In the genomic region with DNA sequence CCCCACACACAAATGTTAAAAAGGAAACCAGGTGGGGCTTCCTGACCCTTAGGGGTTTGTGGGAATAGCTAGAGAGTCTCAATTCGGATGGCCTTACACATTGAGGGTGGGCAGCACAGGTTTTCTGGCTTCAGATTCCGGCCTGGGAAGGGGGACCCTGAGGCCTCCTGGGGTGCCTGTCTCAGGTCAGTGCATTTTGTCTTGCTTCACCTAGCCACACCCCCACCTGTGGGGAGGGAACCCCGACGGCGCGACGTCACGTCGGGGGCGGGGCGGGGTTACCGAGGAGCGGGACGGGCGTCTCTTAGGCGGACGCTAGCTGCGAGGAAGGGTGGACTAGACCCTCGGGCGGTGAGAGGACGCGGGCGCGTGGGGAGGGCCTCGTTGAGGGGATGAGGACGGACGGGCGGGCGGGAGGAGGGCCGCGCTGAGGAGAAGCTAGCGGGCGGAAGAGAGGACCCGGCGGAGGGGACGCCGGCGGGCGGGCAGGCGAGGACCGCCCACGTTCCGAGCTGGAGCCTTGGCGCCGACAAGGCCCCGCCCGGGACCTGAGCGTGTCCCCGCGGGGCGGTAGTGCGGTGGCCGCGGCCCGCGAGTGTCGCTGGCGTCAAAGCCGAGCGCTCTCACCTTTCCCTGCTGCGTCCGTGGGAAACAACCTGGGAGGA, we compare ENCODE assay signal across 8 mouse cellular contexts. TPM values are rescaled to one million over a fixed set of nuclear protein-coding genes. Genes with fewer than 3 reads are reported as not detected.
DNase-seq lines count a peak whose midpoint lies in the region; ATAC-seq and TF ChIP-seq lines count a peak whose summit lies in the region.

TSS of gene Hmces (plus strand) at position 275 of the 665 bp plus-strand sequence.

- ATAC-seq in heart, embryonic 16.5 days (replicated peaks; ENCODE audit: extremely low read depth, insufficient read depth, low FRiP score), result peak; percentile 89
- peak; percentile 91 for ATAC-seq in liver, postnatal 0 days
- ATAC-seq in neural tube, embryonic 13.5 days (ENCODE audit: low read depth), result peak; percentile 91
- peak; percentile 87 for ATAC-seq in stomach, postnatal 0 days (ENCODE audit: low FRiP score, low TSS enrichment)

- peak within 1 kb of the TSS; percentile 96 for H3K4me3 ChIP-seq in E14TG2a.4 (replicated peaks; ENCODE audit: low read length)
- peak within 1 kb of the TSS; percentile 100 for H3K4me3 ChIP-seq in brown adipose tissue, adult 24 weeks (ENCODE audit: insufficient read depth, low read depth, low read length)
- H3K4me3 ChIP-seq in forebrain, embryonic 10.5 days, result peak within 1 kb of the TSS; percentile 88
- peak within 1 kb of the TSS; percentile 76 for H3K4me3 ChIP-seq in heart, embryonic 16.5 days (ENCODE audit: low read length)
- H3K4me3 ChIP-seq in liver, postnatal 0 days (ENCODE audit: low read depth, low read length), result peak within 1 kb of the TSS; percentile 72
- peak within 1 kb of the TSS; percentile 68 for H3K4me3 ChIP-seq in neural tube, embryonic 13.5 days
- peak within 1 kb of the TSS; percentile 79 for H3K4me3 ChIP-seq in stomach, postnatal 0 days (ENCODE audit: low read depth, low read length)

- H3K9ac ChIP-seq in heart, embryonic 16.5 days (ENCODE audit: low read length), result peak within 1 kb of the TSS; percentile 88
- peak within 1 kb of the TSS; percentile 91 for H3K9ac ChIP-seq in liver, postnatal 0 days (replicated peaks)
- peak within 1 kb of the TSS; percentile 90 for H3K9ac ChIP-seq in neural tube, embryonic 13.5 days
- H3K9ac ChIP-seq in stomach, postnatal 0 days (ENCODE audit: low read length), result peak within 1 kb of the TSS; percentile 84

- WGBS in forebrain, embryonic 10.5 days, result under 1% methylated on average over 50 of the region's 62 CpGs
- under 1% methylated on average over 52 of the region's 62 CpGs for WGBS in heart, embryonic 16.5 days
- 4% methylated on average over 48 of the region's 62 CpGs for WGBS in liver, postnatal 0 days (ENCODE audit: insufficient replicate concordance)
- under 1% methylated on average over 54 of the region's 62 CpGs for WGBS in neural tube, embryonic 13.5 days
- under 1% methylated on average over 49 of the region's 62 CpGs for WGBS in stomach, postnatal 0 days

- peaks cover 88% of the 10 kb centered on the region for H3K4me1 ChIP-seq in E14TG2a.4 (replicated peaks; ENCODE audit: low read depth, low read length)
- peaks cover 2% of the 10 kb centered on the region; the same call in 1 of the 2 replicates for H3K4me1 ChIP-seq in brown adipose tissue, adult 24 weeks (ENCODE audit: control insufficient read depth, insufficient read depth, insufficient read length, low read length)
- H3K4me1 ChIP-seq in forebrain, embryonic 10.5 days, result peaks cover 28% of the 10 kb centered on the region
- H3K4me1 ChIP-seq in heart, embryonic 16.5 days (ENCODE audit: control insufficient read depth, insufficient read depth, low read length), result peaks cover 12% of the 10 kb centered on the region
- H3K4me1 ChIP-seq in liver, postnatal 0 days (ENCODE audit: insufficient read depth), result peaks cover 26% of the 10 kb centered on the region
- H3K4me1 ChIP-seq in neural tube, embryonic 13.5 days (replicated peaks), result peaks cover 19% of the 10 kb centered on the region
- H3K4me1 ChIP-seq in stomach, postnatal 0 days (replicated peaks; ENCODE audit: control insufficient read depth, insufficient read depth), result peaks cover 2% of the 10 kb centered on the region; the same call in 1 of the 2 replicates

- no peaks in the 10 kb centered on the region for H3K27me3 ChIP-seq in E14TG2a.4 (ENCODE audit: insufficient read depth, low read length)
- no peaks in the 10 kb centered on the region for H3K27me3 ChIP-seq in forebrain, embryonic 10.5 days (ENCODE audit: poor library complexity, severe bottlenecking)
- H3K27me3 ChIP-seq in heart, embryonic 16.5 days (ENCODE audit: control insufficient read depth, insufficient read depth, low read length), result no peaks in the 10 kb centered on the region
- H3K27me3 ChIP-seq in liver, postnatal 0 days (ENCODE audit: insufficient read depth, low read length), result no peaks in the 10 kb centered on the region
- no peaks in the 10 kb centered on the region for H3K27me3 ChIP-seq in neural tube, embryonic 13.5 days
- H3K27me3 ChIP-seq in stomach, postnatal 0 days (ENCODE audit: control insufficient read depth, insufficient read depth, low read length), result no peaks in the 10 kb centered on the region

- TF ChIP-seq EP300 in liver, postnatal 0 days (IDR thresholded peaks at IDR 0.05; ENCODE audit: low read depth), result no peak
- TF ChIP-seq EP300 in stomach, postnatal 0 days (optimal IDR thresholded peaks at IDR 0.05), result no peak

- TF ChIP-seq CTCF in E14TG2a.4 (conservative IDR thresholded peaks at IDR 0.05; ENCODE audit: low read length), result no peak
- TF ChIP-seq CTCF in liver, postnatal 0 days (IDR thresholded peaks at IDR 0.05; ENCODE audit: low read depth), result no peak
- no peak for TF ChIP-seq CTCF in stomach, postnatal 0 days (IDR thresholded peaks at IDR 0.05; ENCODE audit: low read depth)

- peaks cover 87% of the 10 kb centered on the region for H3K36me3 ChIP-seq in E14TG2a.4 (ENCODE audit: insufficient read depth, low read length)
- peaks cover 76% of the 10 kb centered on the region for H3K36me3 ChIP-seq in forebrain, embryonic 10.5 days (replicated peaks)
- H3K36me3 ChIP-seq in heart, embryonic 16.5 days (ENCODE audit: control insufficient read depth, insufficient read depth), result peaks cover 37% of the 10 kb centered on the region
- peaks cover 51% of the 10 kb centered on the region for H3K36me3 ChIP-seq in liver, postnatal 0 days (replicated peaks; ENCODE audit: insufficient read depth, low read length)
- H3K36me3 ChIP-seq in neural tube, embryonic 13.5 days, result peaks cover 63% of the 10 kb centered on the region
- H3K36me3 ChIP-seq in stomach, postnatal 0 days (ENCODE audit: control insufficient read depth, insufficient read depth, low read length), result peaks cover 17% of the 10 kb centered on the region

- peak within 1 kb of the TSS; percentile 76 for H3K27ac ChIP-seq in brown adipose tissue, adult 24 weeks (replicated peaks; ENCODE audit: low read depth, low read length)
- peak within 1 kb of the TSS; percentile 92 for H3K27ac ChIP-seq in forebrain, embryonic 10.5 days
- H3K27ac ChIP-seq in heart, embryonic 16.5 days (ENCODE audit: low read length), result peak within 1 kb of the TSS; percentile 87
- peak within 1 kb of the TSS; percentile 80 for H3K27ac ChIP-seq in liver, postnatal 0 days (ENCODE audit: low read depth)
- peak within 1 kb of the TSS; percentile 73 for H3K27ac ChIP-seq in neural tube, embryonic 13.5 days (replicated peaks)
- H3K27ac ChIP-seq in stomach, postnatal 0 days (replicated peaks), result peak within 1 kb of the TSS; percentile 86

- no peaks in the 10 kb centered on the region for H3K9me3 ChIP-seq in E14TG2a.4 (ENCODE audit: low read length)
- H3K9me3 ChIP-seq in forebrain, embryonic 10.5 days, result no peaks in the 10 kb centered on the region
- no peaks in the 10 kb centered on the region for H3K9me3 ChIP-seq in heart, embryonic 16.5 days (replicated peaks; ENCODE audit: control insufficient read depth, low read length)
- no peaks in the 10 kb centered on the region for H3K9me3 ChIP-seq in liver, postnatal 0 days (ENCODE audit: low read length)
- H3K9me3 ChIP-seq in neural tube, embryonic 13.5 days, result no peaks in the 10 kb centered on the region
- H3K9me3 ChIP-seq in stomach, postnatal 0 days (ENCODE audit: control insufficient read depth, low read length), result no peaks in the 10 kb centered on the region

- peak; percentile 70 for DNase-seq in forebrain, embryonic 10.5 days (ENCODE audit: extremely low spot score, low spot score)
- DNase-seq in kidney, postnatal 25 days, result peak; percentile 82 to 92
- peak; percentile 91 for DNase-seq in liver, postnatal 0 days
- DNase-seq in stomach, postnatal 0 days (ENCODE audit: low spot score), result peak; percentile 92

- peak within 1 kb of the TSS; percentile 81 for H3K4me2 ChIP-seq in heart, embryonic 16.5 days (ENCODE audit: low read depth, low read length)
- peak within 1 kb of the TSS; percentile 96 for H3K4me2 ChIP-seq in liver, postnatal 0 days (ENCODE audit: low read depth, low read length)
- peak within 1 kb of the TSS; percentile 87 for H3K4me2 ChIP-seq in neural tube, embryonic 13.5 days
- H3K4me2 ChIP-seq in stomach, postnatal 0 days (replicated peaks; ENCODE audit: low read depth), result peak within 1 kb of the TSS; percentile 88

RNA-seq across cellular contexts. Expression of gene Hmces, which starts in this region (rescaled TPM):
- 7.9 and 15.3 TPM in 2 replicates for polyA plus RNA-seq in brown adipose tissue, adult 24 weeks (2012; ENCODE audit: insufficient read depth, insufficient read length, missing spikeins)
- polyA plus RNA-seq in forebrain, embryonic 10.5 days (2016; fragmentation: Nextera tagmentation; extraction: Ambion mirVana), result 61.5 and 65.3 TPM in 2 replicates
- polyA plus RNA-seq in heart, embryonic 16.5 days (2015; fragmentation: Nextera tagmentation; extraction: Ambion mirVana), result 27.0 and 27.3 TPM in 2 replicates
- 12.4 and 12.5 TPM in 2 replicates for polyA plus RNA-seq in liver, postnatal 0 days (2015; fragmentation: Nextera tagmentation; extraction: Ambion mirVana)
- 34.1 and 34.9 TPM in 2 replicates for polyA plus RNA-seq in neural tube, embryonic 13.5 days (2015; fragmentation: Nextera tagmentation; extraction: Ambion mirVana)
- polyA plus RNA-seq in stomach, postnatal 0 days (2015; fragmentation: Nextera tagmentation; extraction: Ambion mirVana), result 21.3 and 21.4 TPM in 2 replicates

Comparison
In these comparisons a context has a peak if more than half of its experiments do, and no peak if none do; other contexts are left out.
1. Peak in every context shown above with its lines: DNase-seq, ATAC-seq, H3K4me3 ChIP-seq and H3K27ac ChIP-seq.